Mouse (Mus musculus) liver, embryonic 12.5 days (tissue): ENCODE measurements around the gene Skap1. TPM values are rescaled to one million over a fixed set of nuclear protein-coding genes. Genes with fewer than 3 reads are reported as not detected.

Experiments
- ATAC-seq: fragments of 200-750 bp; cut with Nextera tagmentation; 2 replicates; pipeline ENCODE4 v1.8.0; 2017; ENCODE audit warnings: moderate number of reproducible peaks, mild to moderate bottlenecking, moderate library complexity
- H3K27ac ChIP-seq: fragments of 300-500 bp; sonication (generic); 2 replicates; pipeline ENCODE4 v1.5.1; 2016; ENCODE audit warnings: mild to moderate bottlenecking
- H3K27me3 ChIP-seq: fragments of 300-500 bp; sonication (generic); replicated peaks from 2 replicates; pipeline ENCODE4 v1.6.1; 2016; ENCODE audit warnings: mild to moderate bottlenecking, moderate library complexity
- H3K36me3 ChIP-seq: fragments of 300-500 bp; sonication (generic); 2 replicates; pipeline ENCODE4 v1.6.1; 2016; ENCODE audit warnings: mild to moderate bottlenecking, moderate library complexity
- H3K4me1 ChIP-seq: fragments of 300-500 bp; sonication (generic); 2 replicates; pipeline ENCODE4 v1.6.1; 2016
- H3K4me2 ChIP-seq: fragments of 300-500 bp; sonication (generic); 2 replicates; pipeline ENCODE4 v1.6.1; 2016; ENCODE audit warnings: mild to moderate bottlenecking, moderate library complexity
- H3K4me3 ChIP-seq: fragments of 300-500 bp; sonication (generic); 2 replicates; pipeline ENCODE4 v1.5.1; 2016; ENCODE audit warnings: mild to moderate bottlenecking, moderate library complexity
- H3K9ac ChIP-seq: fragments of 300-500 bp; sonication (generic); 2 replicates; pipeline ENCODE4 v1.6.1; 2016; ENCODE audit warnings: mild to moderate bottlenecking, moderate library complexity
- H3K9me3 ChIP-seq: fragments of 300-500 bp; sonication (generic); replicated peaks from 2 replicates; pipeline ENCODE4 v1.6.1; 2016; ENCODE audit warnings: mild to moderate bottlenecking, moderate library complexity
- WGBS: fragments of 180-500 bp; shearing (Covaris S2); methylation state at CpG from one replicate; pipeline ENCODE4 v1.1.7; 2016; ENCODE audit not compliant: insufficient replicate concordance; 5-methylcytosine and 5-hydroxymethylcytosine counted together
- polyA plus RNA-seq: library from polyadenylated mRNA; unstranded; fragments of >200 nt; fragmentation: Nextera tagmentation; extraction: Ambion mirVana; gene quantifications from 2 replicates; pipeline ENCODE4 v1.2.1, GENCODE M21; 2016

Skap1 gene
- polyA plus RNA-seq, 1 experiment from 2014 or later = 0.51 TPM

DNA sequence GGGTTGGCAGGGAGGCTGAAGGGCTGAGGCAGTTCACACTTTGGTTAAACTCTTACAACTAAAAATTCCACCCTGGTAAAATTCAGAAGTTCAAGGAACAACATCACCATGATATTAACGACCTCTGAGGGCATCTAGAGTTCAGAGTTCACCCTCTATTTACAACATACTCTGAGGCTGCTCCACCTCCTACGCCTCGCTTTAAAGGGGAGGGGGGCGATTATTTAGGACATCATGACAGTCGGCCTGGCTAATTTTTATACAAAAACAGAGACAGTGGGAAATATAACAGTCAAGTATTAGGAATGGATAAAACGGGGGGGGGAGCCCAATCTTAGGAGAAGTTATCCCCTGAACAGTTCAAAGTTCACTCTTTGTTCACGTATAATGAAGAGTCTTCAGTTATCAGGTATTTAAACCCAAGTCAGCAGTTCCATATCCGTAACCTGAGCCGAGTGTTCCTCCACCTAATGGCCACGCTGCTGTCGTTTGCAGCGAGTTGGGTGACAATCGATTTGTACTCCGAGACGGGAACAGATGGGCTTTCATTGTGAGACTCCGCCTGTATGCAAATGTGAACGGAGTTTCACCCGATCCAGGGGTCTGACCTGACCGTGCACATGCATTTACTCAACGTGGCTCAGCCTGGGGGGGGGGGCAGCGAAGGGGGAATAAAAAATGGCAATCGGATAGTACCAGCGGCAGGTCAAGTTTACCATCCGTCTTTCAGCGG is 114.3 kb downstream of the Skap1 start:
- no peak for ATAC-seq
- no peak overlapping the region for H3K9ac ChIP-seq

GRCm38 (mm10) chr11:96581604-96582384 is 117.4 kb downstream of the Skap1 start:
- WGBS = 47% methylated on average over 10 of the region's 10 CpGs
- Histone ChIP-seq H3K9me3 (no peaks in the 10 kb centered on the region), H3K27ac (no peak overlapping the region), H3K9ac (no peak overlapping the region), H3K4me2 (no peak overlapping the region), H3K4me3 (no peak overlapping the region), H3K4me1 (no peaks in the 10 kb centered on the region), H3K27me3 (peaks cover 8% of the 10 kb centered on the region; the same call in 1 of the 2 replicates), H3K36me3 (no peaks in the 10 kb centered on the region)
- no peak for ATAC-seq

More for the DNA sequence above, 114.3 kb downstream of the Skap1 start:
- H3K4me3 ChIP-seq = peak overlapping the region; percentile 19; the same call in 1 of the 2 replicates
- no peaks in the 10 kb centered on the region for H3K36me3 ChIP-seq
- H3K27ac ChIP-seq = no peak overlapping the region
- H3K4me1 ChIP-seq = no peaks in the 10 kb centered on the region
- H3K27me3 ChIP-seq = peaks cover 13% of the 10 kb centered on the region; the same call in 1 of the 2 replicates
- peak overlapping the region; percentile 40 for H3K4me2 ChIP-seq
- 37% methylated on average over 25 of the region's 25 CpGs for WGBS
- no peaks in the 10 kb centered on the region for H3K9me3 ChIP-seq

DNA sequence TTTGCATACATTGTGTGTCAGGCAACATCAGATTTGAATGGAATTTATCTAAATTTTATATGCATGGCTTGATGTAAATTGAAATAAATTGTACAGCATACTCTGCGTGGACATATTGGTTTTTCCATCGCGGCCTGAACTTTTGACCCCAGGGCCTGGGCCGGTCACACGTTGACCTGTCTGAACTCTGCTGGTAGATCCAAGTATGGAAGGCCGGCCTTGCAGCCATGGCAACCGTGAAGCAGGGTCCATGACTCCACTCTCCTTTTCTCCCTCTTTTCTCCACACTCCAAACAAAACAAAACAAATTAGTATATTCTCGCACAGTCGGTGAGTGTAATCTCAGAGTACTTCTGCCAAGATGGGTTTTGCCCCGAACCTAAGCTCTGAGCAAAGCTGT is 118.2 kb downstream of the Skap1 start:
- WGBS = 63% methylated on average over 10 of the region's 10 CpGs
- no peak for ATAC-seq
- Histone ChIP-seq H3K27ac (no peak overlapping the region), H3K36me3 (no peaks in the 10 kb centered on the region), H3K27me3 (peaks cover 8% of the 10 kb centered on the region; the same call in 1 of the 2 replicates), H3K9me3 (no peaks in the 10 kb centered on the region), H3K4me1 (no peaks in the 10 kb centered on the region), H3K4me3 (no peak overlapping the region), H3K4me2 (no peak overlapping the region), H3K9ac (no peak overlapping the region)

DNA sequence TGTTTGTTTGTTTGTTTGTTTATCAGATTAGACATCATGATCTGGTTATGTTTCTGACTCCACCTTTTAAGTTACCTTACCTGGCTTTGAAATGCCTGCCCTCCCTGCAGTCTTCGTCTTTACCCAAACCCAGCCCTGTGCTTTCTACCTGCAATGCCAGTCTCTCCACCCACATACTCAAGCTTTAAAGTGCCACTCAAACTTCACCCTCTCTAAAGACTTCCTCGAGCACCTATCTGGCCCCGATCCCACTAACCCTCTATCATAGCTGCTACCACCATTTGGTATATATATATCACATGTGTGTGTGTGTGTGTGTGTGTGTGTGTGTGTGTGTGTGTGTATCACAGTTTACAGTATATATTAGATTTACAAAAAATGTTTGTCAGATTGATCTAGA is 125.4 kb downstream of the Skap1 start:
- Histone ChIP-seq H3K9me3 (no peaks in the 10 kb centered on the region), H3K4me2 (no peak overlapping the region), H3K36me3 (no peaks in the 10 kb centered on the region), H3K27ac (no peak overlapping the region), H3K27me3 (no peaks in the 10 kb centered on the region), H3K9ac (no peak overlapping the region), H3K4me3 (no peak overlapping the region), H3K4me1 (no peaks in the 10 kb centered on the region)
- WGBS = 66% methylated on average over 3 of the region's 3 CpGs
- no peak for ATAC-seq

- H3K4me3 ChIP-seq = no peak overlapping the region
- WGBS = 54% methylated on average over 12 of the region's 12 CpGs
- peak overlapping the region; percentile 31 for H3K4me2 ChIP-seq
These were observed 131.5 kb downstream of the Skap1 start for GRCm38 (mm10) chr11:96595890-96596289.

GRCm38 (mm10) chr11:96596301-96596700 is 131.9 kb downstream of the Skap1 start:
- no peak for ATAC-seq
- WGBS = 51% methylated on average over 6 of the region's 6 CpGs

More at GRCm38 (mm10) chr11:96595890-96596289, 131.5 kb downstream of the Skap1 start:
- no peaks in the 10 kb centered on the region for H3K9me3 ChIP-seq
- no peaks in the 10 kb centered on the region for H3K36me3 ChIP-seq
- no peak overlapping the region for H3K27ac ChIP-seq
- H3K9ac ChIP-seq = no peak overlapping the region
- H3K27me3 ChIP-seq = no peaks in the 10 kb centered on the region
- H3K4me1 ChIP-seq = no peaks in the 10 kb centered on the region
- no peak for ATAC-seq

GRCm38 (mm10) chr11:96602806-96603205 is 138.4 kb downstream of the Skap1 start:
- no peaks in the 10 kb centered on the region for H3K4me1 ChIP-seq
- H3K9ac ChIP-seq = no peak overlapping the region
- 53% methylated on average over 3 of the region's 3 CpGs for WGBS

More at GRCm38 (mm10) chr11:96596301-96596700, 131.9 kb downstream of the Skap1 start:
- no peak overlapping the region for H3K4me3 ChIP-seq
- H3K9ac ChIP-seq = no peak overlapping the region
- H3K36me3 ChIP-seq = no peaks in the 10 kb centered on the region
- H3K27ac ChIP-seq = no peak overlapping the region
- H3K4me2 ChIP-seq = peak overlapping the region; percentile 31
- no peaks in the 10 kb centered on the region for H3K4me1 ChIP-seq
- no peaks in the 10 kb centered on the region for H3K9me3 ChIP-seq
- no peaks in the 10 kb centered on the region for H3K27me3 ChIP-seq

DNA sequence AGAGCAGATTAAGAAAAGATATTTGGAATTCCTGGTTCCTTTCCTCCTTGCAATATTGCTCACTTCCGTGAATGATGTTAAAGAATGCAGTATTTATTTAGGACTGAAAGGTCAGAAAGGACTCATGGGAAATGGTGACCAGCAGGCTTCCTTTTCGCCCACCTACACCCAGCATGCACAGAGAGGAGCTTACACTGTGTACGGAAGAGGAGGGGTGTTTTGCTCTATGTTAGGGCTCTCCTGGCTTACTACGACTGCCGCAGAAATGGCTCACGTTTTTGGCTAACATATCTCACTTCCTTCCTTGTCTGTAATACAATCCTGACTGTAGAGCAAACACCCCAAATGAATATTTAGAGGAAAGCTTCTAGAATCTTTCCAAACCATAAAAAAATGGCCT is 139.9 kb downstream of the Skap1 start:
- H3K9ac ChIP-seq = no peak overlapping the region
- 0 out of 2 replicates have a peak overlapping the region, but pooled peaks have one; percentile 20 for H3K27ac ChIP-seq
- no peak overlapping the region for H3K4me3 ChIP-seq
- H3K4me1 ChIP-seq = no peaks in the 10 kb centered on the region
- no peaks in the 10 kb centered on the region for H3K9me3 ChIP-seq
- 35% methylated on average over 6 of the region's 6 CpGs for WGBS
- H3K4me2 ChIP-seq = no peak overlapping the region
- no peaks in the 10 kb centered on the region for H3K36me3 ChIP-seq
- H3K27me3 ChIP-seq = peaks cover 17% of the 10 kb centered on the region; the same call in 1 of the 2 replicates
- ATAC-seq = no peak

More at GRCm38 (mm10) chr11:96602806-96603205, 138.4 kb downstream of the Skap1 start:
- Histone ChIP-seq H3K36me3 (no peaks in the 10 kb centered on the region), H3K27ac (no peak overlapping the region), H3K9me3 (no peaks in the 10 kb centered on the region), H3K4me2 (no peak overlapping the region), H3K4me3 (no peak overlapping the region), H3K27me3 (peaks cover 15% of the 10 kb centered on the region; the same call in 1 of the 2 replicates)
- no peak for ATAC-seq

- Histone ChIP-seq H3K9ac (no peak overlapping the region), H3K4me1 (no peaks in the 10 kb centered on the region), H3K9me3 (no peaks in the 10 kb centered on the region), H3K4me3 (no peak overlapping the region), H3K36me3 (no peaks in the 10 kb centered on the region), H3K27ac (no peak overlapping the region), H3K27me3 (peaks cover 17% of the 10 kb centered on the region; the same call in 1 of the 2 replicates), H3K4me2 (no peak overlapping the region)
- ATAC-seq = no peak
- 49% methylated on average over 7 of the region's 7 CpGs for WGBS
These were observed 140.5 kb downstream of the Skap1 start for GRCm38 (mm10) chr11:96604751-96605450.

DNA sequence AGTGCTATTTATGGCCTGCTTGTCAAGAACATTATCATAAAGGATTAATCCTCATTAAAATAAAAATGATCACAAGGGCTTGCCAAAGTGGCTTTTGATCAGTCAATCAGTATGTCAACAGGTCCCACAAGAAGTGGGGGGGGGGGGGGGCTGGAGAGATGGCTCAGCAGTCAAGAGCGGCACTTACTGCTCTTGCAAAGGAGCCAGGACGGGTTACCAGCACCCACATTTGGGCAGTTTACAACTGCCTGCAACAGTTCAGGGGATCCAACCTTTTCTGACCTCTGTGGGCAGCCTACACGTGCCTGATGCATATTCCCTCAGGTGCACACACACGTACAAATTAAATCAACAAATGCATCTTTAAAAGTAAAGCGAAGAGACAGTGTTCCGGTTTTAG is 141.1 kb downstream of the Skap1 start:
- no peak overlapping the region for H3K4me3 ChIP-seq
- peaks cover 17% of the 10 kb centered on the region; the same call in 1 of the 2 replicates for H3K27me3 ChIP-seq
- 74% methylated on average over 6 of the region's 6 CpGs for WGBS
- H3K9ac ChIP-seq = no peak overlapping the region
- ATAC-seq = no peak
- no peaks in the 10 kb centered on the region for H3K9me3 ChIP-seq
- no peaks in the 10 kb centered on the region for H3K4me1 ChIP-seq
- H3K4me2 ChIP-seq = no peak overlapping the region
- no peak overlapping the region for H3K27ac ChIP-seq
- no peaks in the 10 kb centered on the region for H3K36me3 ChIP-seq

DNA sequence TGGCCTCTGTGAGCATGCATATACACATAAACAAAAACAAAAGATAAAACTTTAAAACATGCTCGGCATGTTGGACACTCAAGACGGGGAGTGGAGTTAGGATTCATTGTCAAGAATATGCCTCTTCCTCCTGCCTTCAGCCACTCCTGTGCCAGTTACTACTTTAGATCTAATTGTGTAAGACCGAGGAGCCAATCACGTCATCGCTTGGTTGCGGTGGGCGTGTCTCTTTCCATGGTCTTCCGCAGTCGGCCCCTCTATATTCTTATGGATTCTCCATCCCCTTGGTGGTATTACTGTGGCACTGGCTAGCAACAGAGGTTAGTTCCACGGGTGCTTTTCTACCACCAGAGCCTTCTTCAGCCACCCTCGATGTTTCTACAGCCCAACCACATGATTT is 148.2 kb downstream of the Skap1 start:
- H3K4me3 ChIP-seq = no peak overlapping the region
- 82% methylated on average over 11 of the region's 11 CpGs for WGBS
- no peaks in the 10 kb centered on the region for H3K4me1 ChIP-seq
- ATAC-seq = no peak
- no peak overlapping the region for H3K9ac ChIP-seq
- no peak overlapping the region for H3K27ac ChIP-seq
- H3K27me3 ChIP-seq = 0 out of 2 replicates have a peak, but pooled peaks cover 4% of the 10 kb centered on the region
- no peaks in the 10 kb centered on the region for H3K9me3 ChIP-seq
- H3K36me3 ChIP-seq = no peaks in the 10 kb centered on the region
- no peak overlapping the region for H3K4me2 ChIP-seq
